Mouse (Mus musculus) megakaryocyte progenitor cell, adult 5-6 weeks (primary cell): ENCODE results near the gene Prrxl1. TPM values are rescaled to one million over a fixed set of nuclear protein-coding genes. Genes with fewer than 3 reads are reported as not detected.

Experiments used
- ATAC-seq: replicated peaks from 2 replicates; pipeline ENCODE4 v1.8.0; 2016; ENCODE audit warnings: mild to moderate bottlenecking, moderate TSS enrichment, inconsistent platforms; ENCODE audit not compliant: poor library complexity
- total RNA-seq, 2 experiments: library from RNA; stranded (forward) in 1 of 2; stranded (reverse) in 1 of 2; fragments of 157-497, 149-512 nt in 1 of 2; fragments of 200-1000 nt in 1 of 2; gene quantifications; 2 replicates each; pipeline versions ENCODE4 v1.2.3 to v1.2.4; 2015 to 2017

The Prrxl1 gene
- total RNA-seq, 2 experiments from 2014 or later = not detected

DNA sequence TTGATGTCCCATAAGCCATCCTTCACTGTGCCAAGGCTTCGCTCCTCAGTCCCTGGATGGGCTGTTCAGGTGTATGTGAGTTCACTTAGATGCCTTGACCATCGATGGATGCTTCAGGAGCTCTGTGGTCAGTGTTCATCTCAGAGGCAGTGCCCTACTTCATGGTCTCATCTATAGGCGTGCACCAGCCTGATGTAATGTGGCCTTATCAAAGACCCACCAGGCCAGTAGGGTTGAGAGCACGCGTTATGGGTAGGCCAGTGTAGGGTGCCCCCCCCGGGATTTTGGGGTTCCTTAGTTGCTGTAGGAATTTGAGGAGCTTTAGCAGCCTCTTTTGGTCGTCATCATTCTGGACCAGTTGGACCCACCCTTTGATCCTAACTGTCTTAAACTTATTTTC, 25.6 kb downstream of the Prrxl1 start:
- no peak for ATAC-seq

DNA sequence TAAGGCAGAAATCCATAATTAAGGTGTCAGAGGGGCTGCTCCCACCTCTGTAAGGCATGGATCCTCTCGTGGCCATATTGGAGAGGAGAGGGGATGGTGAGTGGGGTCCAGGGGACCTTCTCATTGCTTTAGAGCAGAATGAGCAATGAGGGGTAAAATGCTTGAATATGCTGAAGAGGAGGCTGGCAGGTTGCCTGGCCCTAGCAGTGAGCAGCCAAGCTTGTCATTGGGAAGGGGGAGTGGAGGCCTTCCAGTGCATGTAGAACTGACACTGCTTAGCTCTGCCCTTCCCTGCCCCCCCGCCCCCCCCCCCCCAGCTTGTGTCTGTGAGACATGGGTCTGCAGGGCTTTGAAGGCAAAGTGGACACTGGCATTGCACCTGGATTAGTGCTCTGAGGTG, 28.1 kb downstream of the Prrxl1 start:
- ATAC-seq = no peak

DNA sequence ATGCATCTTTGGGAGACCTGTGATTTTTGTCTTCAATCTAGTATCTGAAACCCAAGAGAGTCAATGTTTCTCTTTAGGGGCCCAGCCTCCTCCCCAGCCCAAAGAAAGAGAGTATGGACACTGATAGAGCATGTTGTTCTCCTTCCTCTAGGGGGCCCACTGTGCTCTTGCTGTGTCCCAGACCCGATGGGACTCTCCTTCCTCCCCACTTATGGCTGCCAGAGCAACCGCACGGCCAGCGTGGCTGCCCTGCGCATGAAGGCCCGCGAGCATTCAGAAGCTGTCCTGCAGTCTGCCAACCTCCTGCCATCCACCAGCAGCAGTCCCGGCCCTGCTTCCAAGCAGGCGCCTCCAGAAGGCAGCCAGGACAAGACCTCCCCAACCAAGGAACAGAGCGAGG, 29.4 kb downstream of the Prrxl1 start:
- peak; percentile 70 for ATAC-seq

DNA sequence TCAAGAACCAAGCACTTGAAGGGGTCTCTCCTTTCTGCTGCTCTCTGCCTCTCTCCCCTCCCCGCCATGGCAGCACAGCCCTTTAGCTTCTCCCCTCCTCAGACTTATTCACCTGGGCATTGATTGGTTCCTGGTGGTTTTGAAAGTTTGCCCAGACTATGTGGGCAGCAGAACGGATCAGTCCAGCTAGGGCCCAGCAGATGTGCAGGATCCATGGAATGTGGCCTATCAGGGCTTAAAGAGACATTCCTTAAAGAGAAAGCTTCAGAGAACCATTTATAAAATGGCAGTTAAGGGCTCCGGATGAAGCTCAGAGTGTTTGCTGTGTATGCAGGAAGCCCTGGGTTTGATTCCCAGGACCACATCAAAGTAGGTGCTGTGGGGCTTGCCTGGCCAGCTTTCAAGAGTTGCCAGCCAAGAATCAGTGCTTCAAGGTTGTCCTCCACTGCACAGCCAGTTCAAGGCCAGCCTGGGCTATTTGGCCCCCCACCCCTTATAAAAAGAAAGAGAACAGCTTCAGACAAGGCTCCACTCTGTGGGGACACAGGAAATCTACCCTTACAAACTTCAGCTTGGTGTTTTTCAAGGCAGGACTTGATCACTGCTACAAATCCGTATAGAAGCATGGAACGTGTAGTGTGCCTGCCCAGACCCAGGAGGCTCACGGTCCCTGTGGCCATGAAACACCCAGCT, 33.8 kb downstream of the Prrxl1 start:
- ATAC-seq = no peak

DNA sequence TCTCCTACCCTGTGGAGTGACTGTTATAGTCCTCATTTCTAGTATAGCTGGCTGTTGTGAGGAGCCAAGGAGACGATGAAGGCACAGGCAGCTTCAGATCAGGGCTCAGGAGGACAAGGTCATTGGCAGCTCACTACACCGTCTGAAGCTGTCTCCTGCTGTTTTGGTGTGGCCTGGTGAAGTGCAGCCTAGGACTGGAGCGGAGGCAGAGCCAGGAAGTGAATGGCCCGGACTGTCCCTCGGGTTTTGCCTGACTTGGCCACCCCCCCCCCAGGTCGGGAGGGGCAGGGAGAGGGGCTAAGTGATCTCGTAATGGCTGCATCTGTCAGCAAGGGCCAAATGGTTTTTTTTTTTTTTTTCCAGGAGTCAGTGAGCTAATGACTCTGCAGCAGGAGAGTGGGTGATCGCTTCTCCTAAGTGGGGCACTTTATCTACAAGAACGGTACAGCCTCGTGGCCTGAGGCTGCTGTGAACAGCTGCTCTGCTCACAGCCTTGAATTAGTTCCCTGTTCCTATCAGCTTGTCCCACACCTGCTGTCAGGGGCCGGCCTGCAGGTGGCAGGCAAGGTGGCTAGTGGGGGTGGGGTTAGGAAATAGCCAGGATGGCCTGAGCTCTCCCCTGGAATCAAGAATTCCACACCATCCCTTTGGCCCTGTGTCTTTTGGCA, 34.9 kb downstream of the Prrxl1 start:
- ATAC-seq = no peak

DNA sequence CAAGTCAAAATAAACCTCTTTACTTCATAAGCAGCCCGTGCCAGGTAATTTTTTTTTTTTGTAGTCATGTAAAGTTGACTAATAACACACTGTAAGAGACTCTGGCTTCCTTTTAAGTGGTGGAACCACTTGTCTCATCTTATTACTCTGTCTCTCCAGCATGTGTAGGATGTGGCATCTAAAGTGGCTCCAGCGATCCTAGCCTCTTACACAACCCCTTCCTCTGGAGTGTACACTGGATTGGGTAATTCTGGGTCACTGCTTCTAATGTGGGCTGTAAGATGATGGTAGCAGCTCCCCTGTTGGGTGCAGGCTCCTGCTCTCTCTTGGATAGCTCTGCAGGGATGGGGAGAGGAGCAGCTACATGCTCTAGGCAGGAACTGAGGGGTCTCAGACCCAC, 39.3 kb downstream of the Prrxl1 start:
- peak; percentile 80 for ATAC-seq

DNA sequence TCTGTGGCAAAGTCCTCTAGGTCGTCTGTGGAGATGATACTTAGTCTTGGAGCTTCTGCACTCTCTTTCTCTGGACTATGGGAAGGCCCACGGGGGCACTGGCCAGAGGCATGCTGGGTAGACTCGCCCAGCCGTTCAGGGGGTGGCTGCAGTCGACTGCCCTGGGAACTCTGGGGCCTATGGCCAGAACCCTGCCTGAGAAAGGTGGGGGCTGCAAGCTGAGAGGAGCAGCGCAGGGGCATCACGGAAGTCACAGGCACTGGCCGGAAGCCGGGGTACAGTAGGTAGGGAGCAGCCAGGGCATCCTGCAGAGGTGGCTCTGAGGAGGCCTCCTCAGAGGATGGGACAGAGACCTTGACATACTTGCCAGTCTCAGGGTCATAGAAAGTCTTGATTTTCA, 60.6 kb downstream of the Prrxl1 start:
- no peak for ATAC-seq

DNA sequence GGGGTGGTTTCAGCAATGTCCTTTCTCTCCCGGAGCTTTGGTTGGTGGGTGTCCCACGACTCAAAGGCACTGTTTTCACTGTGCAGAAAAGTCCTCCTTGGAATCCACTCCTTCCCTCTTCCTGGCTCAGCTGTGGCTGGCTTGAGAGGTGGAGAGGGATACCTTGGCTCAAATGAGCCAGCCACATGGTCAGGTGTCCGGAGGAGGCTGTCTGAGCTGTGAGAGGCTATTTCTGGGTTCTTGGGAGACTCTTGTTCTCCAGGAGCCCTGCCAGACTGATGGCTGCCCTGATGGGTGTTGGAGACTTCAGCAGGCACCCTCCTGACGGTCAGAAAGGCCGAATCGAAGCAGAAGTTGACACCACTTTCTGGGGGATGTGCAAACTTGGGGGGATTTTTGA, 63.9 kb downstream of the Prrxl1 start:
- no peak for ATAC-seq

DNA sequence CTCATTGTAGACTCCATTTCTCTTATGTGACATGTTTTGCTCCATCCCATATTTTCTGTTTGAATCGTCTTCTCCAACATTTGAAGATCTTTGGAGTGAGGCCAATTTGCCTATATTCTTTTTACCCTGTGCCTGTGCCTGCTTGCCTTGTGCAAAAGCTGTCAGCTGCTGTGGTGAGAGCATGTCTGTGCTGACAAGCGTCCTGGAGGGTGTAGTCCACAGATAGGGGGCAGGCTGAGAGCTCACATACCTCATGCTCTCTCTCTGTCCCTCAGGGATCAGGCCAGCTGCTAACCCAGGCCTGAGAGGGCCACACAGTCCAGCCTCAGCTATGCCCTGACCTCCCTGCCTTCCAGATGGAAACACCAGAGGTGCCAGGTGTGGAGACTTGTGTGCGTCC, 74.0 kb downstream of the Prrxl1 start:
- ATAC-seq = no peak

DNA sequence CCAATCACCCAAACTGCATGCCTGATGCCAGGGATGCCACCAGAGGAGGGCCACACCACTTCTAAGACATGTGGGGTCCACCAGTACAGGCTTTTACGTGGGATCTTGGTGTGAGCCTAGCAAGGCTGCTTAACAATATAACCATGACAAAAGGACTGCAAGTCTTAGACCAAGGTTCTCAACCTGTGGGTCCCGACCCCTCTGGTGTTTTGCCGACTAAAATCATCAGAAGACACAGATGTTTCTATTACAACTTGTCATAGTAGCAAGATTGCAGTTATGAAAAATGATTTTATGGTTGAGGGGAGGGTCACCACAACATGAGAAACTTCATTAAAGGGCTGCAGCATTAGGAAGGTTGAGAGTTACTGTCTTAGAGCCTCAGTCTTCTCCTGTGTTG, 79.4 kb downstream of the Prrxl1 start:
- ATAC-seq = no peak

DNA sequence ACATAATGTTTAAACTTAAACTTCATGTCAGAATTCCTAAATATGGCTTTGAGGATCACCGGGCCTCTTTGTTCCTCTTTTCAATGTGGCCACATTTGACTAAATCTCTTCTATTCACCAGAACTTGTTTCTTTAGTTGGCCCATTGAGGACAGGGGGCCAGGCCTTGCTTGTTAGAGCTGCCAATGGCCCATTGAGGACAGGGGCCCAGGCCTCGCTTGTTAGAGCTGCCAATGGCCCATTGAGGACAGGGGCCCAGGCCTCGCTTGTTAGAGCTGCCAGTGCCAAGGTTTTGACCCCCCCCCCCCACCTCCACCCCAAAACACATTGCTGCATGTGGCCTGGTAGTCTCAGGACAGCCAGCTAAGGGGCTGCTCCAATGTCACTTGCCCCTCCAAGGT, 82.4 kb downstream of the Prrxl1 start:
- ATAC-seq = no peak

DNA sequence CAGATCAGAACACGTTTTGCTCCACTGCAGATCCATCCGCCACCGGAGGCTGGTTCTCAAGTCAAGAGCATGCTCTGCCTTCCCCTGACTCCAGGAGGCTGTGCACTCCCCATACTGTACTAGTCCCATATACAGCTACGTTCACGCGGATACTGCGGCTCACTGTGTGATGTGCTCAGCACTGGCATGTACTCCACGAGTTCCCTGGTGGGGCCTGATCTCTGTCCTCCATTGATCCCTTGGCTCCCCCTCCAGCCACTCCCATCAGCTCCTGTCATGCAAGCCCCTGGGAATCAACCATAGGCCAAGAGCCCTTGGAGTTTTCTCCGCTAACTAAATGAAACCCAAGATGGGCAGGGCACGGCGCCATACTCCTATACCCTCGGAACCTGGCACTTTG, 83.3 kb downstream of the Prrxl1 start:
- no peak for ATAC-seq

DNA sequence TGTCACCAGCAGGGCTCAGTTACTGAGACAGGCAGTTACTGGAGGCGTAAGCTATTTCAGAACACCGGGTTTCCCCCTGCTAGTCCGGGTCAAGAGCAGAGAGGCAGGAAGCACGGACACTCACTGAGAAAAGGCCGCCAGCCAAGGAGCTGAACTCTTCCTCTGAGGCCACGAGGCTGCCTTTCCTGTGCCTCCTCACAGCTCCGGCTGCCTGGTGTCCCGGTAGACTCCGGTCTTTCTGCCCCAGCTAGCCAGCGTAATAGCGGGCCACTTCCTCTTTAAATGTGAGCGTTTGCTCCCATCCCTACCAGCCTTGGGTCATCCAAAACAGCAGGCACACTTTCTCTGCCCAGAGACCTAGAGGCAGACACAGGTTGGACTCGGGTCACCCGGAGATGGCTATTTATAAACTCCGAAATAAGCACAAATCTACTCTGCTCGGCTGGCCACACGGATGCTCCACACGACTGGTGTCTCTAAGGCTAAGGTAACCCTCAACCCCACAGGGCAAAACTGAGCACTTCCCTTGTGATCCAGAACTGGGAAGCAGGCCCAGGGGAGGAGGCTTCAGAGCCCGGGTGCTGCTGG, 84.1 kb downstream of the Prrxl1 start:
- peak; percentile 72 for ATAC-seq

DNA sequence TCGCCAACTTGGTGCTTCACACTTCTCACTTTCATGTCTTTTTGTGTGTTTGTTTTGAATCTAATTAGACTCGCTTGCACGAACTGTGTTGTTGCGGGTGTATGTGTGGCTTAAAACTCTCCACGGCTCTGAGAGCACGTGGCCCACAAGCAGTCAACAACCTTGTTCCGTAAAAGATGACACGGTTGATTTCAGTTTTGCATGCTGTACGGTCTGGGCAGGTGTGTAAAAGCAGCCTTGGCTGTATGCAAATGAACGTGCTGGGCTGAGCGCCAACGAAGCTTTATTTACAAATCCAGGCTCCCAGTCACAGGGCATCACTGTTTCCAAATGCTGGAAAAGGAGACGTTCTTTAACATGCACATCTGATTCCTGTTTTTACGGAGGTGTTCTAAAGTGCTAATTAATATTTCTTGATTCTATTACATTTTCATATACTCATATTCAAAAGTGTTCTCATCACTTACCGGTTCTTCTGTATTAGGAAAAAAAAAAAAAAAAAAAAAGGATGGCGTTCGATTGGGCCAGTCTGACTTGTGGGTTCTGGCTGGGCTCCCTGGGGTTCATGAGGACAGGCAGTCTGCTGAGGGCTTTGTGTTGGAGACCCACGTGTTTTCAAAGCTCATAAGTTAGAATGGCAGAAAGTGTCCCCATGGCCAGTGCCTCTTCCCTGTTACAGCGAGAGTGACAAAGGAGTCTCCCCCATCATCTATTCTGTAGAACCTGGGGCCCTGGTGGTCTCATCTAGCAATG, 85.0 kb downstream of the Prrxl1 start:
- ATAC-seq = no peak

DNA sequence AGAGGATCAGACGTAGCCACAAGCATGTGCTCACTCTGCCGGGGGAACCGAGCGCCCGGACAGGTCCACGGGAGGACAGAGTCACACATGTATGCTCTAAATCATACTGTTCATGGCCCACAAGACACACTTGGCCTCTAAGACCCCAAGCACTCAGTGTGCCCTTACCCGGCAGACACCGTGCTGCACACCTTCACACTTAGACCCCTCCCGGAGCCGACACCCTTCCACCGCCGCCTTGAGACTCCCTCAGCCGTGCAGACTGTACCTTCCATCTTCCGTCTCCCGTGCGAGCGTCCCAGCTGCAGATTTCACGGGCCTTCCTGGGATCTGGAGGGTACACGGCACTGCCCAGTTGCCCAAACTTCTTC, 85.5 kb downstream of the Prrxl1 start:
- ATAC-seq = no peak

DNA sequence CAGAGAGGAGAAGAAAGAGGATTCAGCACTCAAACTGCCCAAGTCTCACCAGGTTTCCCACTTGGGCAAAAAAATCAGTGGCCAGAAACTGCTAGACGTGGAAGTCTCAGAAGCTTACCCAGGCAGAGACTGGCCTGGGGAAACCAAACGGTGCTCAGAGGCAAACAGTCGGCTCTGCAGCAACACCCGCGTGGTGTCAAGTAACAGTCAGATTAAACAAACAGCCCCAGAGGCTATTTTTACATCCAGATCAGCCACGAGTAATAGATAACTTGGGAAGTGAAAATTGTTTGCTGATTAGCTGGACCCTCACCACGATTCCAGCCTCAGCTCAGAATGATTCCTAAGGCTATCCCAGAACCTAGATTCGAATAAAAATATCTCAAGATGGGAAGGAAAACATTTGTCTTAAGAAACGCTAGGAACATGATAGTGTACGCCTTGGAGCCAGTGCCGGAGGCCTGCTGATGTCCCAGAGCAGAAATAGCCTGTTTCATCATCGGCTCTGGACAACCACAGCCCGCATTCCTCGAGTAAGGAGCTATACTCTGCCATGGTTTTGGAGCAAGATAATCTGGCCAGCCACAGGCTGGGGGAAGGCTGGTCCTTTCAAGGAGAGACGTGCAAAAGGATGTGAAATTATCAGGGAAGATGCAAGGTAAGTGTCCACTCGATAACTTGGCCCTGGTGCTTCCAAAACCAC, 86.1 kb downstream of the Prrxl1 start, which contains the start of gene 3425401B19Rik:
Gene 3425401B19Rik, minus strand, starts transcription at position 170 of the 703 bp plus-strand sequence.
- no peak for ATAC-seq

DNA sequence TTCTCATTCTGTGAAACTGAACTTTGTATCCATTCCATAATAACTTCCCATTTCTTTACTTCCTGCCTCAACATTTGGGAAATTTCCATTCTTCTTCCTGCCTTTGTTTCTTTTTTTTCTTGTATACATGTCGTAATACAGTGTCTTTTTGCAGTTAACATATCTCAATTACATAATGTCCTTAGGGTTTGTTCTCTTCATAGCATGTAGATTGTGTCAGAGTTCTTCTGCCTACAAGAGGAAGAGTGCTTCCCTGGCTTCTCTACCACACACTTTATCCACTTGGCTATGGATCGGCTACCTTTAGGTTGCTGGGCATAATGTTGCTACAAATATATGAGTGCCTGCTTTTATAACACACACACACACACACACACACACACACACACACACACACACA, 96.7 kb downstream of the Prrxl1 start:
- ATAC-seq = peak; percentile 73

DNA sequence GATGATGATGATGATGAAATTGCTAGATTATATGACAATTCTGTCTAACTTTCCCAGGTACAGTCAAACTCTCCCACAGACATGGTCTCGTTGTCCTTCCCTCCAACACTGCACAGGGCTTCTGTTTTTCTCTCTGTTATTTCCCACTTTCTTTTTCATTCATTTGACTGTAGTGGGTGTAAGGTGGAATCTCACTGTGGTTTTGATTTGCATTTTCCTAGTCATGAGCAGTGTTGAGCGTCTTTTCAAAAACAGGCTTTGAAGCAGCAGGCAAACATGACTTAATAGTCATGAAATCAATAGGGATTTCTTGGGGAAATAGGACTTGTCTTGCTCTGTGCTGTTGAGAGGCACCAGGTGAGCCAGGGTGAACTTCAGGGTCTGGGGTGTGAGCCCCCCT, 97.1 kb downstream of the Prrxl1 start:
- no peak for ATAC-seq

DNA sequence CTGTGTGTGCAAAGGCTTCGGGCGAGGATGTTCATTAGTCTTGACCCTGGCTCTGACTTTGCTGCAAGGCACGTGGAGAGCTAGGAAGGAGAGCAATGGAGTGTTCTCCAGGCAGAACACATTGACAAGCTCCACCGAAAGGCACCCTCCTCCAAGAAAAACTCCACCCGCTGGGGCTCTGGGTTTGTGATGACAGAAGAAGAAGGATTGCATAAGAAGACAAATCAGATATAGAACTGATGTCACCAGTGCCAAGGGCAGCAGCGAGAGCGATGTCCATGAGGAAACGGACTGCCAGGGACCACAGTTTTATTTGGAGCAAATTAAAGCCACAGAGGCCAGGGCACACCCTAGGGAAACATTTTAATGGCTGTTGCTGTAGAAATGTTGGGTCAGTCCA, 98.6 kb downstream of the Prrxl1 start:
- ATAC-seq = 0 out of 2 replicates have a peak, but pooled peaks have one; percentile 14

DNA sequence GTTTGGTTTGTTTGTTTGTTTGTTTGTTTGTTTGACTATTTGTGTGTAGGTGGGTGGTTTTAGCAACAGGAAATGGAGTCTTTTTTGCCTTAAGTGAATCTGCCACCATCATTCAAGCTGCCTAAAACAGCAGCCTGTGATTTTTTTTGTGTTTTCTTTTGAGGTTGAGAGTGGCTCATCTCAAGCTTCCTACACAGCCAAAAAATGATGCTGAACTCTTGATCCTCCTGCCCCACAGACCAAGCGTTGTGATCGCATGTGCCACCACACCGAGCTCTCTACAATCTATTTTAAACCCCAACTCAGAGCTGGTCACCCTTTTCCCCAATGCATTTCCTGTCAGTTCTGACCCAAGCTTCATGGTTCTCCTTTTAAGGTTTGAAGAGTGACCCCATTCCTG, 99.3 kb downstream of the Prrxl1 start:
- no peak for ATAC-seq
